Mouse (Mus musculus) retina, postnatal 1 day (tissue): Measurements from ENCODE around the gene Pcx.

Experiments
- DNase-seq: peaks from one replicate; pipeline ENCODE4 v3.0.0-alpha.2; 2012

Pcx gene

DNA sequence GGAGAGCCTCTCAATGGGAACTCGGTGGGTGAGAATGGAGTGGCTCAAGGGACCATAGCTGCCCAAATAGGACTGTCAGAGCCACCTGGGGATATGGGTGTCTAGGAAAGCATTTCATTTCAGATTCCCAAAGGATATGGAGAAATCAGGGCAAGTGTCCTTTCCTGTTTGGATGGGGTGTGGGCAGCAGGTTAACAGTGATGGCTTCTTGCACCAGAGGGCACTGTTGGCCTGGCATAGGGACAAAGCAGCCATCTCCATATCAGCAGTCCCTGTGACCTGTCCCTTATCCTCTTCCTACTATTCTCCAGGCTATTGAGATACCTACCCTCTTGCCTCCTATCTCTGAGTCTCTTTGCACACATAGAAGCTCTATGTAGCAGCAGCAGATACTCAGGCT is 78.8 kb downstream of the Pcx start:
- peak; percentile 22 for DNase-seq

DNA sequence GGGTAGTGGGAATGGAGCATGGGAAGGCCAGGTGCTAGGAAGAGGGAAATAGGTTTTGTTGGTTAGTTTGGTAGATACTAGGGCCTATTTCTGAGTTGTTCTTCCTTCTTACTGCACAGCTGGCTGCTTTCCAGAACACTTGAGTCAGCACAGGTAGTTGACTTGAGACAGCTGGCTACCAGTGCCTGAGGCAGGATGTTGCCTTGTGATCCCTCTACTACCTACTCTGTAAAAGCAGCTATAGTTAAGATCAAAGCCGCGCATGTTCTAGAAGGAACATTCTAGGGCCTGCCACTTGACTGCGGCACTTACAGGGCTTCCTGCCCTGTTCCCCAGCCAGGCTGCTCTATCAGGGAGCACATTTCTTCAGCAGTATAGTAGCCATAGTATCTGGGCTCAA is 79.8 kb downstream of the Pcx start:
- DNase-seq, result no peak

DNA sequence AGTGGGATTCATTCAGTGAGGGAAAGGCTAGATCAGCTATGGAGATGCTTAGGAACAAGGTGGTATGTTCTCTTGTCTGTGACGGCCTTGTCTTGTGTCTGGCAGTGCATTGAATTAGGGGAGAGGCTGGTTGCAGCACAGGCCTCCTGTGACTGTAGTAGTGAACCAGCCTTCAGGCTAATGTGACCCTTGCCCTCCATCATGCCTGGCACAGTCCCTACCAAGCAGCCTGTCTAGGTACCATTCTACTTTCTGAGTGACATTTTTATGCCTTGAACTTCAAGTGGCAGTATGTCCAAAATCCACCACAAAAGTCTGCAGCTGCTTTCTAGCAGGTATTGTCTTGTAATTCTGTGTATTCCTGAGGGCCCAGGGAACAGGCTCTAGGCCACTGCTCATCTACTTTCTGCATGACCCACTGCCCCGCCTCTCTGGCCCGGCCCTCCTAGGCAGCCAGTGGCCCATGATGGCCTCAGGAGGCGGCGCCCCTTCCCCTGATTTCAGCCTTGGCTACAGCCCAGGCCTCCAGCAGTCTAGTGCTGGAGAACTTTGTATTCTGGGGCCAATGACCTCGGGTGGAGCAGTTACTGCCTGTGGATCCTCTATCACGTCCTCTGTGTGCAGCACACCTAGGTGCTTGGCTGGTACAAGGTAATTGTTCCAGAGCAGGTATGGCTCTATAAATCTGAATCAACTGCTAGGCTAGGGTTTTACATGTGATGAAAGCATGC is 83.7 kb downstream of the Pcx start:
- no peak for DNase-seq

DNA sequence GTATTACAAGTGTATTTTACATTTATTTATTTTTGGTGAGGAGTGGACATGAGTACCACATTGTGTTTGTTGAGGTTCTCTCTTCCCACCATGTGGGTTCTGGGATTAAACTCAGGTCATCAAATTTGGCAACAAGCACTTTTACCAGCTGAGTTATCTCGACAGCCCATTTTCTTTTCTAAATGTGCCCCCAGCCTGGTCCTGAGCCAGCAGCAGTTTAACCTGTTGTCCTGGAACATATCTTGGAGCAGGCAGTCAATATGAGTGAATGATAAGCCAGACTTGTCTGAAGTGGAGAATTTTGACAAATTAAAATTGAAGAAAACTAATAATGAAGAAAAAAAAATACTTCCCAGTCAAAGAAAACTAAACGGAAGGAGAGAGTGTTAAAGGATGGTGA is 85.8 kb downstream of the Pcx start:
- no peak for DNase-seq

DNA sequence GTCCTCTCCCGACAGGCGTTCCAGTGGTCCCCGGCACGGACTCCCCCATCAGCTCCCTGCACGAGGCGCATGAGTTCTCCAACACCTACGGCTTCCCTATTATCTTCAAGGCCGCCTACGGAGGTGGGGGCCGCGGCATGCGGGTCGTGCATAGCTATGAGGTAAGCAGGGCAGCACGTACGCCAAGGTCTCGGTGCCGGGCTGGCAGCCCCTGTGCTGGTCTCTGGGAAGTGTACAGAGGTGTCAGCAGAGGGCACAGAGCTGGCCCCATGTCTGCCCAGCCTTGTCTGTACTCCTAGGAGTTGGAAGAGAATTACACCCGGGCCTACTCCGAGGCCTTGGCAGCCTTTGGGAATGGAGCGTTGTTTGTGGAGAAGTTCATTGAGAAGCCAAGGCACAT is 92.2 kb downstream of the Pcx start:
- no peak for DNase-seq

DNA sequence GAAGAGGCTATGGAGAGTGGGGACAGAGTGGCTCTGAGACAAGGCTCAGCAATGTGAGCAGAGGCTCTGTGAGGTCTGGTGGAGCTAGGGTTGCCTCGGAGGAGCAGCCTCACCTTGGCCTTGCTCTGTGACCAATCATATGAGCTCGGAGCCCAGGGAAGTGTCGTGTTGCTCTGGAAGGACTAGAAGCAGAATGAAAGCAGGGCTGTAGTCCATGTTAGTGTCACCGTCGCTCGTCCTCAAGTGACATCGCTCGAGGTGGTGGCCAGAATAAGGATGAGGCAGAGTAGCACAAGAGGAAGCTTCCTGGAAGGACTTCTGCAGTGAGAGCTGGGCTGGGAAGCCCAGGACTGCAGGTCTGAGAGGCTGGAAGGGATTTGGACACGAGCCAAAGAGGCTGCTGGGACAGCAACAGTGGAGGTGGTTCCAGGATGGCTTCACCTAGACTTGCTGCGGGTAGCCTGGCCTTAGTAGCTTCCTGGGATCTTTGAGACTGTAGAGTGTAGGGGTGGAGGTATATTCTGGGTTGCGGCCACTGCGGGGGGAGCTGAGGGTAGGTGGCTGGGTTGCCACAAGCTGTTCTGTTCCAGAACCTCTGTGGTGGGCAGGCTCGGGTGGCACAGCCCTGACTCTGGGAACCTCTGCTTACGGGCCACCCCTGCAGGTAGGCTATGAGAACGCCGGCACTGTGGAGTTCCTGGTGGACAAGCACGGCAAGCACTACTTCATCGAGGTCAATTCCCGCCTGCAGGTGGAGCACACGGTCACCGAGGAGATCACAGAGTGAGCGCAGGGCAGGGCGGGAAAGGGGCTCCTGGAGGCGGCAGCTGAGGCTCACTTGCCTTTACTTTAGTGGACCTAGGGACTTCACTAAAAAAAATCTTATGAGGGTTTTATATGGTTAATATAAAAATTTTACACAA is 93.8 kb downstream of the Pcx start:
- peak; percentile 62 for DNase-seq

DNA sequence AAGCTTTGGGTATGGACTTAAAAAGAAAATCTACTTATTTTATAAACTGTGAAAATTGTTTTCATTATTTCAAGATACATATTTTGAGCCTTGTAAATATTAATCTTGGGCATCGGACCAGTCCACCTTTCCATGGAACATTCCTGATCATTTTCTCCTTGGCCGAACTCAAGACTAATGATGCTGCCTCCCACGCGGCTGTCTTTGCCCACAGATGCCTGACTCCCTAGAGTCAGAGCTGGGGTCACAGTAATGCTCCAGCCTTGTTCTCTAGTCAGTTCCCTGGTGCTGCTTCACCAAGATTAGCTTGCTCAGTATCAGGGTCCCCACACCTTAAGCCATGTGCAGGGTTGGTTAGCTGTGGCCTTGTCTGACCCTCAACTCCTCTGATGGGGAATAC is 95.4 kb downstream of the Pcx start:
- DNase-seq, result no peak

DNA sequence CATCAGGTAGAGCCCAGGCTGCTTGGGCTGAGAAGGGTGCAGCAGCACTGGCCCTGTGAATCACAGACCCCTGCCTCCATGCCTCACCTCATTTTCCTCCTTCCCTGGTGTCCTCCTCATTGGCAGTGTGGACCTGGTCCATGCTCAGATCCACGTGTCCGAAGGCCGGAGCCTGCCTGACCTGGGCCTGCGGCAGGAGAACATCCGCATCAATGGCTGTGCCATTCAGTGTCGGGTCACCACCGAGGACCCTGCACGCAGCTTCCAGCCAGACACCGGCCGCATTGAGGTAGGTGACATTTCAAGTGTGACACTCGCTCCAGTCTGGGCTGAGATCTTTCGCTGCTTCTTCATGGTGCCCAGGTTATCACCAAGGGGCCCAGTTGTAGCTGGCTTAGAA is 97.1 kb downstream of the Pcx start:
- DNase-seq, result no peak

DNA sequence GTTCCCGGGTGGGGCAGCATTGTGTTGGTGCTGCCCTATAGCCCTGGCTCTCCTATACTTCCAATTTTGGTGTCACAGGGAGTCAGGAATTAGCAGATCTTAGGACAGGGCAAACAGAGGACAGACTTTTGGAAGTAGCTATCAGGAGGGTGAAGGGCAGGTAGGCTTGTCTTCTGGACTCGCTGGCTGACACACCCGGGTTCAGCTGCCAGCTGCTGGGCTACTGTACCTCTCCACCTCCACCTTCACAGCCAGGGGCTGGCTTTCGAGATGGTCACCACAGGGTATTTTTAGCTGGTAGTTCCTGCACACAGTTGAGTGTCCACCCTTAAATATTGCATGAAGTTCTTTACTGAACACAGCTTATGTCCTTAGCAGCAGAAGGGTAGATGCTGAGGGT is 98.2 kb downstream of the Pcx start:
- no peak for DNase-seq

DNA sequence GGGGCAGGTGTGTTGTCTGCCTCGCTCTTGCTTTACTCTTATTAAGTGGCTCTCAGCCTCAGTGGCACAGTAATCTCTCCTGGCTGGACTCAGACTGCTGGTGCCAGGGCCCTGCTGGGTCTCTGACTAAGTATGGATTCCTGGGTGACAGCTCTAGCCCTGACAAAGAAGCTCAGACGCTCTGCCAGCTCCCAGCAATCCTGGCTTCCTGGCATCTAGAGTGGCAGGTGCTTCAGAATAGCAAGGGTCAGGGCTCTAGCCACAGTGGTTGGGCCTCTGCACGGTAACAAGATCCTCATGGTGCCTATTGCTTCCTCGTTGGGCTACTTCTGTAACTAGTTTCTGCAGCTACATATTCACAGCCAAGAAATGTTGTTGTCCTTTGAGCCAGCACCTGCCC is 99.8 kb downstream of the Pcx start:
- no peak for DNase-seq

DNA sequence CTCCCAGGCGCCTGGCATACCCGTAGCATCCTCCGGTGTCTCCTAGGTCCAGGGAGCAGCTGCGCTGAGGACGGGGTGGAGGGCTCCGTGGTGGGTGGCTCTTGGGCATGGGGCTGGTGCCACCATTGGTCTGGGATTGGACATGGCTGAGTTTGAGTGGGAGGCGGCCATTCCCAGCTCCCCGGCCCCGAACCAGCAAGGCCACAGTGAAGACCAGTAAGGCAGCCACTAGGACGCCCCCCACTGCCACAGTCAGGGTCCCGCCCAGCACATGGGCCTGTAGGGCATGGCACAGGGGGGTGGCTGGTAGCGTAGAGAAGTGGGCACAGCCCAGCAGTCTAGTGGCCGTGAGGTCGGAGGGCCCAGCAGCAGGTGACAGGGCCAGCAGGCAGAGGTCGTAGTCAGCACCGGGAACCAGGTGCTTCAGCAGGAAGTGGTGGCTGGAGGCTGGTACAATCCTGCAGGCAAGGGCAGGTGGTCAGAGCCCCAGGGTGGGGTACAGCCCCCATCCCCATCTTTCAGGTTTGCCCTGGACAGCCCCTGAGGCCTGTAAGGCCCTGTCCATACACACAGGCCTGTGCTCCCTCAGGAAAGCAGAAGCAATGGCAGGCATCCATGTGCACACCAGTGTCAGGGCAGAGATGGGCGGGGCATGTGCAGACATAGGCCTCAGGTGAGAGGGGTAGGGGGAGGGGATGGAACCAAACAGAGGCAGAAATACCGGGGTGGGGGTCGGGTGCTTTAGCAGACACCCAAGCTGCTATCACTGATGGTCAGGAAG is 102.1 kb downstream of the Pcx start:
- DNase-seq, result no peak

DNA sequence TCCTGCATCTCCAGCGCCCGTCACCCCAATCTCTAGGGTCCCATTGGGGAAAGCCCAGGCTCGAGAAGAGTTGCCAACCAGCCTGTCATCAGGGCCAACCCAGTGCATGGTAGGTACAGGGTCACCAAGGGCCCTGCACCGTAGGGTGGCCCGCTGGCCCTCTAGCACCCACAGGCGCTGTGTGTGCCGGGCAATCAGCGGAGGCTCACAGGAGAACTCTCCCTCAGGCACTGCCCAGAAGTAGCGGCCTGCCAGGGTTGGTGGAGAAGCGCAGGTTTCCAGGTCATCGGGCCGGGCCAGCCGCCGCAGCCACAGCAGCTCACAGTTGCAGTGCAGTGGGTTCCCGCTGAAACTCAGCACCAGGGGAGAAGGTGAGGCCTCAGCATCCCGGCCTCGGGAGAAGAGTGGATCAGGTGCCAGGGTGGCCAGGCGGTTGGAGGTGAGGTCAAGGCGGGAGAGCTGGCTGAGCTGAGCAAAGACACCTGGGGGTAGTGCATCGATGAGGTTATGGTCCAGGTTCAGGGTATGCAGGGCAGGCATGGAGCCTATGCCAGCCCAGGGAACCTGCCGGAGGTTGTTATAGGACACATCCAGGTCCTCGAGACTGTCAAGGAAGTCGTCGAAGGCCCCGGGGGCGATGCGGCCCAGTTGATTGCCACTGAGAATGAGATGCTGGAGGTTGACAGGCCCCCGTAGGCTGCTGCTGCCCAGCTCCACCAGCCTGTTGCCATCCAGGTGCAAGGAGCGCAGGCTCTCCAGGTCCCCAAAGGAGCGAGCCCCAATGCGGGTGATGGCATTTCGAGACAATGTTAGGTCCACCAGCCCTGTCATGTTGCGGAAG is 103.4 kb downstream of the Pcx start:
- no peak for DNase-seq

DNA sequence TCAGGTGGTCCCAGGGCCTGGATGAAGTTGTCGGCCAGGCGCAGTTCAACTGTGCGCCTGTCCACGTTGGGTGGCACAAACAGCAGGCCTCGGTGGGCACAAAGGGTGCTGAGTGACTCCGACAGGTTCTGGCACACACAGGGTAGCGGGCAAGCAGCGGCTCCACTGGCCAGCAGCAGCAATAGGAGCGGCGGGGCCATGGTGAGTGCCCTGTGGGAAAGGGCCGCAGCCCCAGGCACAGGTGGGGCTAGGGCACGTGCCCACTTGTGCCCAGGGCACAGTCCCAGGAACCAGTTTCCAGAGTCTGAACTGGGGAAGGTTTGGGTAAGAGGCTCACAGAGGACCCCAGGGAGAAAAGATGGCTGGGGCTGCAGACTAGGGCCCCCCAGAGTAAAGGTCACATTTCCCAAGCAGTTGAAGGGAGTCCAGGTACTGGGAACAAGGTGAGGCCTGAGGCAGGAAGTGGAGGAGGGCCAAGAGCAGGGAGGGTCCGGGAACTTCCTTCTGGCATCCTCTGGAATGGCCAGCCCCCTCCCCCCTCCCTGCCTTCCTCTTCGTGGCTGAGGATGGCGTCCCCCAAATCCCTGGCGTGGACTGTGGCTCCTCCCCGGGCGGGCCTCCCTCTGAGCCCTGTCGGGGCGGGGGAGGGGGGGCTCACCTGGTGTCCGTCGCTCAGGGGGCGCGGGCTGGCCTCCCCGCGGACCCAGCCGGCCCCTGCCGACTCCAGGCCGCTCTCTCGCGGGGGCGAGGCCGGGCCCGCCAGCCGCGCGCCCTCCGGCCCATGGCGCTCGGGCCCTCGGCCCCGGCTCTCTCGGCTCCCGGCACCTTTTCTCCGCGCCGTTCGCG is 104.3 kb downstream of the Pcx start:
- DNase-seq, result peak; percentile 66

DNA sequence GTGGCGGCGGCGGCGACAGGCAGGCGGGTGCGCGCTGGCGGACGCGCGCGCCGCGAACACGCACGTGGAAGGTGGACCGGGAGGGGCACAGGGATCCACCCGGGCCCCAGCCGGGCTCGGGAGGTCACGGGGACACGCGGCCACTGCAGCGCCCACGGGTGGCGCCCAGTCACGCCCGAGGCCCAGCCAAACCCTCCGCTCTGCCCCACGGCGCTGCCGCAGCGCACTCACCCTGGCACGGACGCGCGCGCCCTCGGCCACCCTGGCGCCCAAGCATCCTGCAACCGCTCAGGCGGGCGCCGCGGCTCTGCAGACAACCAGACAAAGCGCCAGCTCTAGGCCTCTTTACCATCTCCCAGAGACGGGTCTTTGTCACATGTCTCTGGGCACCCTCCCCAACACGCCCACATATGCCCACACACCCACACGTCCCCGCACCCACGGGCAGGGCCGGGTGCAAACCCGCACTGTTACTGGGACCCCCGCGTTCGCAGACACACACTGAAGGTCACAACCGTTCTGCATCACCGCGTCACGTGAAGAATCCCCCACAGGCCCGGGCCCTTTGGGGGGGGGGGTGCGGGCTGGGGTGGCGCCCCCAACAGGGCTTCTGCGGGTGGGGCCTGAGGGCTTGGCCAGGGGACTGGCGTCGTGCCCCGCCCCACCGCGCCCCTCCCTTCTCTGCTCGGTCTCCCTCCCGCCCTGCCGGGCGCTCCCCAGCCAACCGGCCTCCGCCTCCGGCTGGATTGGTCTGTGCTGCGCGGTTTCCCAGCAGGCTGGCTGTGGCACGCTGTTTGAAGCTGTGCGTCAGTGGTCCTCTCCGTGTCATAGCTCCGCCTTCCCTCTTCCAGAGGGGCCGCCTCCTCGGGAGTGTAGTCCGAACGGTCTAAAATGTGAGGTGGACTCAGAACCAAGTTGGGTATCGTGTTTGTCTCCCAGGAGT is 105.2 kb downstream of the Pcx start, which contains the start of gene Lrfn4:
TSS of gene Lrfn4 (minus strand) at position 517 of the 943 bp plus-strand sequence.
- DNase-seq, result peak; percentile 96

DNA sequence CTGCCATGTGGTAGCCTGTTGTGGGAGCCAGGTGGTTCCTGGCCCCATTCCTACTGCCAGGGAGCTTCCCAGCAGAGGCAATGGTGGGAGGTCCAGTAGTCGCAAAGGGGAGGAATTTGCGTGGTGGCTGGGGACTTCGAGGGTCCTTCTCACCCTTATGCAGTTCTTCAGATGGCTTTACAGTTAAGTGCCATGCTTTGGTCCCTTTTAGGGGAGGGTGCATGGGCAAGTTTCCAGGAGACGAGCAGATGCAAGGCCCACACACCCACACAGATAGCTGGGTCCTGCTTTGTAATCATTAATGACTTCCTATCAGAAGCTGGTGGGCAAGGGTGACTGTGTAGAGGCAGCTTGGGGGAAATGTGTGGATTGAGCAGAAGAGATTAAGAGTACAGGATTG is 106.3 kb downstream of the Pcx start:
- DNase-seq, result no peak

DNA sequence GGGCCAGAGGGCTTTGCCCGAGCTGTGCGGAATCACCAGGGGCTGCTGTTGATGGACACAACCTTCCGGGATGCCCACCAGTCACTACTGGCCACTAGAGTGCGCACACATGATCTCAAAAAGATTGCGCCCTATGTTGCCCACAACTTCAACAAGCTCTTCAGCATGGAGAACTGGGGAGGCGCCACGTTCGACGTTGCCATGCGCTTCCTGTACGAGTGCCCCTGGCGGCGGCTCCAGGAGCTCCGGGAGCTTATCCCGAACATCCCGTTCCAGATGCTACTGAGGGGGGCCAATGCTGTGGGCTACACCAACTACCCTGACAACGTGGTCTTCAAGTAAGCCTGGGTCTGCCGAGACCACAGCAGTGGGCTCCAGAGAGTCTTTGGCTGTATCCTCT is 107.9 kb downstream of the Pcx start:
- peak; percentile 77 for DNase-seq

DNA sequence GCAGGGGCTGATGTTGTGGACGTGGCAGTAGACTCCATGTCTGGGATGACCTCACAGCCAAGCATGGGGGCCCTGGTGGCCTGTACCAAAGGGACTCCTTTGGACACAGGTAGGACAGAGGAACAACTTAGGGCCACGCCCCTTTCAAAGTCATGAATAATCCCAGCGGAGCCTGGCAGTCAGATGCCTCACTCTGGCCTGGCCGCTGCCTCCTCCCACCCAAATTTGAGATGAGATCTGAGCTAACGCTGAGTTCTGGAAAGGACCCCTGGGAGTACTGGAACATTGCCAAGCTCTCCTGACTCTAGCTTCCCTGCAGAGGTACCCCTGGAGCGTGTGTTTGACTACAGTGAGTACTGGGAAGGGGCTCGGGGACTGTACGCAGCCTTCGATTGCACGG is 109.2 kb downstream of the Pcx start:
- no peak for DNase-seq

DNA sequence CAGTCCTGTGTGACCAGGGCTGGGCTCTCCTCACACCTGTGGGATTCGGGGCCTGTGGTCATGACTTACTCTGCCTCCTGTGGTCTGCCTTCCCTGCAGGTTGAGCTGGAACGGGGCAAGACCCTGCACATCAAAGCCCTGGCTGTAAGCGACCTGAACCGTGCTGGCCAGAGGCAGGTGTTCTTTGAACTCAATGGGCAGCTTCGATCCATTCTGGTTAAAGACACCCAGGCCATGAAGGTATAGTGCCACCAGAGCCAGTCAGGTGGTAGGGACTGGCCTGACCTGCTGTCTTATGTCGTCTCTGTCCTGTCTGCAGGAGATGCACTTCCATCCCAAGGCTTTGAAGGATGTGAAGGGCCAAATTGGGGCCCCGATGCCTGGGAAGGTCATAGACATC is 110.4 kb downstream of the Pcx start:
- DNase-seq, result no peak

DNA sequence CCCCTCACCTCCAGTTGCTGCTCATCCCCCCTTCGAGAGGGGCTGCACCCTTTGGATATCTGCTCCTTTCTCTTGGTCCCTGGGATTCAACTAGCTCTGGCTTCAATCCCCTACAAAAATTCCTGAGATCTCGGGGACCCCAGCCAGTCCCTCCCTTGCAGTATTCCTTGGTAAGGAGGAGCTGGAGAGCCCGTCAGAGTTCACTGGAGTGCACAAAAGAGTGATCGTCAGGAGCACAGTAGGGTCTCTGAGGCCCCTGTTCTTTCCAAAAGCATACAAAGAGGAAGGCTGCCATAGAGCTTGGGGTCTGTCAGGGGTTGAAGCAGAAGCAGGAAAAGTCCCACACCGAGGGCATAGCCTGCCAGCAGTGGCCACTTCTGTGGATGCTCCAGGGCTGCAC is 112.5 kb downstream of the Pcx start:
- DNase-seq, result no peak

DNA sequence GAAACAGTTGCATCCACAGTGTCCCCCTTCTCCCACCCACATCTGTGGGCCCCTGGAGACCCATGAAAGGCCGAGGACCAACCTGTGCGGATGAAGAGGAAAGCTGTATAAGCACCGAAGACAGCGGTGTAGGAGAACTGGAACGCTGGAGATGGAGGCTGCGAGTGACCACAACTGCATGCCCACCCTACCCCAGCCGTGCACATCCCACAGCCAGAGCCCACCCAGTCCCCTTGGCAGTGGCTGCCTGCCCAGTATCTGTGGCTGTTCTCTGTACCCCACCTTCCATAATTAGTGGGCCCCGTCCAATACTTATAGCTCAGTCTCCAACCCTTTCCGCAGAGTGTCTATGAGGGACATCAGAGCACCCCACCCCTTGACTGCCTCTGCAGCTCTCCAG is 113.1 kb downstream of the Pcx start:
- DNase-seq, result no peak
